Mouse (Mus musculus) cerebellum, adult 11 months (tissue): ENCODE data around the gene Ciart.
"Not testable (repeated sequence)": the region's sequence is repeated elsewhere in the genome, so short reads cannot be mapped to it uniquely, and the experiment has no call there.

ENCODE experiments used
- DNase-seq: peaks from one replicate; pipeline ENCODE4 v3.0.0; 2022

Ciart gene

DNA sequence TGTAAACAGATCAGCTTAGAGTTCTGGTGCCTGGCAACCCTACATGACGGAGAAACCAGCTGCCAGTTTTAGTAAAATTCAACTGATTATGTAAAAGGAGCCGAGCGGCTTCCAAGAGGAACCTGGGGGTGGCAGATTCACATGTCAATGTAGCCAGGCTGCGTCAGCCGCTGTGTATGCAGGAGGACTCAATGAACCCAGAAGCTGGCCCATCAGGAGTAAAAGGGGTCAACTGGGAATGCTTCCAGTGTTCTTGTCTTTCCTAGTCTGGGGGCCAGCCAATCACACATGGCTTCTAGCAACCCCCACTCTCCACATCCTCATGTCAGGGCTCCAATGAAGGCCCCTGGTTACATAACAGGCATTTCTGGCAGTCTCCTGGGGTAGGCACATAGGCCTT is 17.0 kb downstream of the Ciart start:
- no peak for DNase-seq

DNA sequence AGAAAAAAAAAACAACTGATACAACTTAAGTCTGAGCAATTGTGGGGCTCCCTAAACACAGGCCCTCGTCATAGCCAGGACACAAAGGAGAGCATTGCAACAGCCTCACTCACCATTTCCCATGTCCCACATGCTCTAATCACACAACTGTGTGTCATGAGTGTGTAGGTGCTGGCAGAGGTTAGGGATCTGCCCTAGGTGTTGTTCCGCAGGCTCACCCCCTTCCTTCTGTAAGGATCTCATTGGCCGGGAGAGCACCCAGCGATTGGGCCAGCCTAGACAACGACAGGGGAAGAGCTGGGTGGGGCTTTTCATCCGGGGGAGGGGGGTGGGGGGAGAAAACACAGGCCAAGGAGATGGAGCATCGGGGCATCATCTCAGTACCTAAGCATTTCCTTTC is 18.5 kb downstream of the Ciart start:
- DNase-seq = no peak

DNA sequence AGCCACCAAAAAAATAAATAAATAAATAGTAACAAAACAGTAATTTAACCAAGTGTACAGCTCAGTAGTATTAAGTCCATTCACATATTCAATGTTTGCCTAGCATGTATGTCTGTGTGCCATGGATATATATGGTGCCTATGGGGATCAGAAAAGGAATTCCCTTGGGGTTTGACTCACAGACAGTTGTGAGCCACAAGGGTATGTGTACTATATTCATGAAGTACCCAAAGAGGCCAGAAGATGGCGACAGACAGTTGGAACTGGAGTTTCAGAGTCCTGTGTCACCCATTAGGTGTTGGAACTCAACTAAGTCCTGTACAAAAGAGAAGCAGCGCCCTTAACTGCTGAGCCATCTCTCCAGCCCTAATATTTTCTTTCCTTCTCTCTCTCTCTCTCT is 20.3 kb downstream of the Ciart start:
- DNase-seq = peak; percentile 46

DNA sequence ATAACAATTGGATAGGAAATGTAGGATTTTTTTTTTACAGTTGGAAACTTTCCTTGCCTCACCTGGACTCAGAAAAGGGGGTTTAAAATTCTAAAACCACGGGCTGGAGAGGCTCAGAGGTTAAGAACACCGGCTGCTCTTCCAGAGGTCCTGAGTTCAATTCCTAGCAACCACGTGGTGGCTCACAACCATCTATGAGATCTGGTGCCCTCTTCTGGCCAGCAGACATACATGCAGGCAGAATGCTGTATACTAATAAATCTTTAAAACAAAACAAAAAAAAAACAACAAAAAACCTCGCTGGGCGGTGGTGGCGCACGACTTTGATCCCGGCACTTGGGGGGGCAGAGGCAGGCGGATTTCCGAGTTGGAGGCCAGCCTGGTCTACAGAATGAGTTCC is 20.8 kb downstream of the Ciart start:
- no peak for DNase-seq

DNA sequence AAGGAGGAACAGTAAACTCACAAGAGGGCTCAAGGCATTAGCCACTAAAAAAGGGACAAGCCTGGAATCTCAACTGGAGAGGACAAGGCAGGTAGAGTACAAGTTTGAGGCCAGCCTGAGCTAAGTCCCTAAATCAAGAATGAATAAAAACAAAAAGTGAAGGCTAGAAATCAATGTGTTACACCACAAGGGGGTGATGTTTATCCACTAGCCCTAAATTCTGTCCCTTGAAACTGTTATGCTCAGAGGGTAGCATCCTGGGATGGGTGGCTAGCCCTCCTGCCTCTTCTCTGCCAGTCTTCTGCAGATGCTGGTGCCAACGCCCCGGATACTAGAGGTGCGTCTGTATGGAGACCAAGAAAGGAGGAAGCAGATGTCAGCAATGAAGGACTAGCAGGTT is 21.7 kb downstream of the Ciart start:
- DNase-seq = no peak

DNA sequence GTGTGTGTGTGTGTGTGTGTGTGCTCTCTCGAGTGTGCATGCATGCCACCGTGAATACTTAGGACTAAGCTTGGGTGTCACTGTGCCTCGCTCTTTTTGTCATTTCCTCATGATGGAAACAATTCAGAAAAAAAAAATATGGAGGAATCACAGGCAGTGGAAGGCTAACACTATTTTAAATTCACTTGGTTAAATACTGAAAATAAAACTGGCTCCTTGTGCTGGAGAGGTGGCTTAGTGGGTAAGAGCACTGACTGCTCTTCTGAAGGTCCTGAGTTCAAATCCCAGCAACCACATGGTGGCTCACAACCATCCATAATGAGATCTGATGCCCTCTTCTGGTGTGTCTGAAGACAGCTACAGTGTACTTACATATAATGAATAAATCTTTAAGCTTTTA is 23.8 kb downstream of the Ciart start:
- DNase-seq = not testable (repeated sequence)

DNA sequence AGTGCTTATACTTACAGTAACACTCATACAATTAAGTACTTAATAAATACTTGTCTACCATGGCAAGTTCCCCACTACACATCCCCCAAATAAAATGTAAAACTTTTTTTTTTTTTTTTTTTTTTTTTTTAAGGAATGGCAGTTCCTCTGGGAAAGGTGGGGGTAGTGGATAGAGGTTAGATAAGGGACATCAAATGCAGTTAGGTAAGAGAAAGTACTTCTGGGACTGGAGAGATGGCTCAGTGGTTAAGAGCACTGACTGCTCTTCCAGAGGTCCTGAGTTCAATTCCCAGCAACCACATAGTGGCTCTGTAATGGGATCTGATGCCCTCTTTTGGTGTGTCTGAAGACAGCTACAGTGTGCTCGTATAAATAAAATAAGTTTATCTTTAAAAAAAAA is 25.0 kb downstream of the Ciart start:
- DNase-seq = not testable (repeated sequence)

DNA sequence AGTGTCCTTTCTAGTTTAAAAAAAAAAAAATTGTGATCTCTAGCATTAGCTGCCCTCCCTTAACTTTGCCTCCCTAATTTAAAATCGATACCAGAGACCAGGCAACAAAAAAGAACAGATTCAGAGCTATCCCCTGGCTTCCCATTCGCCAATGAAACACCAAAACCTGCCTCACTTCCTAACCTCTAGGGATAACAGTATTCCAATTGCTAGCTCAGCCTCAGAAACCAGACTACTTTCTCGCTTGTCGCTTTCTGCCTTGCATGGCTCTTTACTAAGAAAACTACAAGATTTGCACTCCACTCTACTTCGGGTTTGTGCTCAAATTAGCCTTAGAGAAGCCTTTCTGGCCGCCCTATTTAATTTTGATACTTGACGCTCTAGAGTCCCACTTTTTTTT is 25.9 kb downstream of the Ciart start:
- DNase-seq = no peak

DNA sequence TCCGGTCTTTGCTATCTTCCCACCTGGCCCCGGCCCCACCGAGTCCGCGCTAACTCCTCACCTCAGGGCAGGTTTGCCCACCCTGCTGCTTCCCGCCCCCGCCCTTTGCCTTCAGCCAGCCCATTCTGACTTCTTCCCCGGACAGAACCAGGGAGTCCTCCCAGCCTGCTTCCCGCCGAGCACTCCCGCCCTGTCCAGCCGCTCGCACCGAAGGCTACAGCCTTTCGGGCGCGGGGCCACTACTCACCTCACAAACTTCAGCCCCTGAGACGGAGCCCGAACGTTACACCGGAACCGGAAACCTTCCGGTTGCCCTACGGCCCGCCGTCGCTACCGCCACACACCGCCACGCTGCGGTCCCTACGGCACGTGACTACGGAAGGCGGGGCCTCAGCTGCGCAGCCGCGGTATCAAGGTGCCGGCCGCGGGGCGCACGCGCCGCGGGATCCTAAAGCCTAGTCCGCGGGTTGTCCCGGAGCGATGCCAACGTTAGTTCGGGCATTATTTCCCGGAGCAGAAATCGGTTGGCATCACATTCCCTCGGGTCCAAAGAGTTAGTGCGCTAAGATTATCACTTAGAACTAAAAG is 26.5 kb downstream of the Ciart start, which contains the start of gene Prpf3:
Prpf3 (minus strand) TSS at position 384 of the 588 bp plus-strand sequence.
- peak; percentile 93 for DNase-seq

DNA sequence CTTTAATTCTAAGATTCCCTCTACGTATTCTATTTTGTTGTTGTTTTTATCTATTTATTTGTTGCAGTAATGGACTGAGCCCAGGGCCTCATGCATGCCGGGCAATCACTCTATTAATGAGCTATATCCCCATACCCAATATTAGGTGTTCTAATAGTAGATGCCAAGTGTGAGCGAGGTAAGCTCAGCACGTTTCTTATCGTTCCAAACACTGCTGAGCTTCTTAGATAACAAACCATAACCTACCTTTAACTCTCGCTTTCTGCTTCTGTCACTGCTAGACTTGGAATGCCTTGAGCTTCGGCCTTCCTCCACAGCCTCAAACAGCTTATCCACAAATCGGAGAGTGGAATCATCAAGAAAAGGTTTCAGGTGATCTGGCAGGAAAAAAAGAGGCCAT is 30.7 kb downstream of the Ciart start:
- no peak for DNase-seq

DNA sequence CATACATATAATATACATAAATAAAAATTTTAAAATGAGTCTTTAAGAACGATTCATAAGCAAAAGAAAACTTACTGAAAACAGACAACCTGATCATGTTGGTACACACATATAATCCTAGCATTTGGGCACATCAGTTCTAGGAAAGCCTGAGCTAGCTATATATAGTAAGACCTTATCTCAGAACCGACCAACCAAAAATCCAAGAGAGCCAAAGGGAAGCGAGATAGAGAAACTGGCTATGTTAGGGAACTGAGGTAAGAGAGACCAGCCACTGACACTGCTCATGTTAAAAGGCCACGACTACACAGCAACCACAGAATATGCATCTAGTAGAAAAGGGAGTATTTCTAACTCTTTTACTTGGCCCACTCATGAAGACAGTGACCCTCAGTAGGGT is 31.4 kb downstream of the Ciart start:
- no peak for DNase-seq

DNA sequence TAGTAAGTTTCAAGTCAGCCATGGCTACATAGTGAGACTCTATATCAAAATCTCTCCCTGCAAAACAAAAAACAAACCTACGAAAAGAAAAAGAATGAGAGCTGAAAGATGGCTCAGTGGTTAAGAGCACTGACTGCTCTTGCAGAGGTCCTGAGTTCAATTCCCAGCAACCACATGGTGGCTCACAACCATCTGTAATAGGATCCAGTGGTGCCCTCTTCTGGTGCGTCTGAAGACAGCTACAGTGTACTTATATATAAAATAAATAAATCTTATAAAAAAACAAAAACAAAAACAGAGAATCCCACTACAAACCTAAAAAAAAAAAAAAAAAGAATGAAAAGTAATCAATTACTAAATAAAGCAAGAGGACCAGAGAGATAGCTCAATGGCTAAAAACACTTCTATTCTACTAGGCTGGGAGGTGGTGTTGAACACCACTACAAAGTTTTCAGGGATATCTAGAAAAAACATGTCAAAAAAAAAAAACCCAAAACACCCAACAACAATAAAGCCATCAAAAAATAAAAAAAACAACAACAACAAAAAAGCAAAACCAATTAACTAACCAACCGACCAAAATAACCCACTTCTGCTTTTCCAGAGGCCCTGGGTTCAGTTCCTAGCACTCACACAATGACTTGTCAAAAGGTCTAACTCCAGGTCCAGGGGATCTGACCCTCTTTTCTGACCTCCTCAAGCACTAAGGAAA is 39.4 kb downstream of the Ciart start:
- DNase-seq = no peak

DNA sequence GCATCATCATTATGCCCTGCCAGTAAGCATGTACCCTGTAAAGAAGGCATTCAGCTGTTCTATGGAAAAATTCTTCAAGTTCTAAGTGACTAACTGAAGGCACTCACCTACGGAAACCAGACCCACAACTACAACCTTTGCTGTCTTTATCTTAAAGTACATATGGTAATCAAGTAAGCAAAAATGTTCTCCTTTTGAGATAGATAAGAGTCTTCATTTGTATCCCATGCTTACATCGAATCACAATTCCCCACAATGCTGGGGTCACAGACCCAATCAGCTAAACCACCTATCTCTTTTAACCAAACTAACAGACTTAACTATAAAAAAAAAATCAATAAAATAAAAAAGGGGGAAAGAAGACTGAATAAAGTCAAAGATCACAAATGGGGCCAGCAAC is 42.8 kb downstream of the Ciart start:
- DNase-seq = no peak

DNA sequence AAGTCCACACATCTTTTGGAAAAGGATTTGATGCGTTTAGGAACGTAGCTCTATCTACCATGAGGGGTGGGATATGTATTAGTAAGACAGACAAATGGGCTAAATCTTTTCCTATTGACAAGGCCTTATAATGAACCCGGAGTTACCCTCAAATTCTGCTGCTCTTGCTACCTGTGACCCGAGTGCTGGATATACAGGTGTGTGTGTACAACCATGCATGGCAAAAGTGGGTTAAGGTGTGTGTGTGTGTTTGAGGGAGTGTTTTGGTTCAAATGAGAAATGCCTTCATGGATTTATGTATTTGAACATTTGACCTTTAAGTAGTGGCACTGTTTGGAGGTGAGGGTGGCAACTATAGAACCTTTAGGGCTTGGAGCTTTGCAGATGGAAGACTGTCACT is 53.0 kb downstream of the Ciart start:
- no peak for DNase-seq
